Mouse (Mus musculus): ENCODE measurements around the gene Tmem63b.

DNA sequence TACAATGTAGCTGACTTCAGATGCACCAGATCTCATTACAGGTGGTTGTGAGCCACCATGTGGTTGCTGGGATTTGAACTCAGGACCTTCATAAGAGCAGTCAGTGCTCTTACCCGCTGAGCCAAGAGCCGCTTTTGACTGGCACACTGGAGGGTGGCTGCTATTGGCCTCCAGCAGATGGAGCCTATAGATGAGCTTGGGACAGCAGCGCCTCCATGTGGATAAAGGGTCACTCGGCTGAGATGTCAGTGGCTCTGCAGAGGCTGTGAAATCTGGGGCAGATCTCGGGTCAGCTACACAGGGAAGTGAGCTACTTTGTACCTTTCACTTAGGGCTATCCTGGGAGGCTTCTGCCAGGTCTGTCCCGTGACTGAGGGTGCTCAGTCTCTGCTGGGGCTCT is 30.9 kb downstream of the Tmem63b start:
- TF ChIP-seq POLR2A (IDR thresholded peaks at IDR 0.05; ENCODE audit: control insufficient read depth, extremely low read depth, insufficient read depth, low read length, poor library complexity) (no peak), CTCF (IDR thresholded peaks at IDR 0.05; ENCODE audit: borderline replicate concordance, control insufficient read depth, extremely low read depth, insufficient read depth, low read length, poor library complexity) (no peak)
